Mouse (Mus musculus): ENCODE data around the gene Usp30.

Gene Usp30

DNA sequence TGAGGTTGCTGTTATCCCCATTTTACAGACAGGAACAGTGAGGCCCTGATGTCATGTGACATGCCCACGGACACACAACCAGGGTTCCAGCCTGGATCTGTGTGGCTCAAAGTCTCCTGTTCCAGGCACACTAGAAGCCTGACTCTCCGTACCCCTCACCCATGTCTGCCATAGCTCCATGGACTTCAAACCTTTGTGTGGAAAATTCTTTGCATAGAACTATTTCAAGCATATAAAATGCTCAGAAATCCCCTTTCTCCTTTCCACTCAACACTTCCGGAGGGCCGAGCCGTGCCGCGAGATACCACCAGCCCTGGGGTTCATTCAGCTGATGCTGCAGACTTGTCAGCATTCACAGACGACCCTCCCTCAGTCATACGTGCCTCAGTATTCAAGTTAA is 2.3 kb downstream of the Usp30 start:
- DNase-seq, result no peak

DNA sequence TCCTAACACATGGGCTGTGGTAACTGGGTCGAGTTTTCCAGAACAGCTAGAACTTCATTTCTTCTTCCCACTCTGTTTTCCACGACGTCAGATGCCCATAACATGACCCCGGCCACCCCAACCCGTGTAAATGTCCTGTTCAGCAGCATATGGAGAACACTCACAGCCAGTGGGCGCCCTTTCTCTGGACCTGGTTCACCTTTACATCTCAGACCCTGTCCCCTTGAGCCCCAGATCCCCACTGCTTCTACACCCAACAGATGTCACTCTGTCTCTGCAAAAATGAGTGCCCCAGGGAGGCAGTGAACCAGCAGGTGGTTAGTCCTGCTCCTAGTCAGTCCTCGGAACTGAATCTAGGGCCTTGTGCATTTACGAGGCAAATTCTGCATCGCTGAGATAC is 2.7 kb downstream of the Usp30 start:
- no peak for DNase-seq

DNA sequence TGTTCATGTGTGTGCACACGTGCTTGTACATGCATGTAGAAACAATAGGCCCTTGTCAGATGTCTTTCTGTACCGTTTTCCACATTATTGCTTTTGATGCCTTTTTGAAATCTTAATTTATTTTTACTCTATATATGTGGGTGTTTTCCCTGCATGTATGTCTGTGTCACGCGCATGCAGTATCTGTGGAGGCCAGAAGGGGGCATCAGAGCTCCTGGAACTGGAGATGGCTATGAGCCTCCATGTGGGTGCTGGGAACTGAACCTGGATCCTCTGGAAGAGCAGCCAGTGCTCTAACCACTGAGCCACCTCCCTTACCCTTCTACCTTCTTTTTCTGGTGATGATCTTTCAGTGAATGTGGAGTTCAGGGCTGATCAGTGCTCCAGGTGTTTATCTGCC is 5.6 kb downstream of the Usp30 start:
- no peak for DNase-seq

DNA sequence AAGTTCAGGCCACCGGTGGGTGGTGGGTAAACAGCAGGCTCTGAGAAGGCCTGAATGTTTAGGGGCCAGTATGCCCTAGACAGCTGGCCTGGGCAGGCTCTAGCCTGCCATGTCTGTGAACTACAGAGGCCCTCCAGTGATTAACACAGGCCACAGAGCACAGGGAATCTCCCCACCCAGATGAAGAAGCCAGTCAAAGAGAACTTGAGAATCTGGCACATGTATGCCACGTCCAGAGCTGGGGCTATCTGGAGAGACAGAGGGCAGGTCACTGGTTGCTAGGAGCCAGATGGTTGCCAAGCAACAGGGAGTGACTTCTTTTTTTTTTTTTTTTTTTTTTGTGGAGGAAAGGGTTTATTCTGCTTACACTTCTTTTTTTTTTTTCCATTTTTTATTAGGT is 7.0 kb downstream of the Usp30 start:
- DNase-seq, result no peak

DNA sequence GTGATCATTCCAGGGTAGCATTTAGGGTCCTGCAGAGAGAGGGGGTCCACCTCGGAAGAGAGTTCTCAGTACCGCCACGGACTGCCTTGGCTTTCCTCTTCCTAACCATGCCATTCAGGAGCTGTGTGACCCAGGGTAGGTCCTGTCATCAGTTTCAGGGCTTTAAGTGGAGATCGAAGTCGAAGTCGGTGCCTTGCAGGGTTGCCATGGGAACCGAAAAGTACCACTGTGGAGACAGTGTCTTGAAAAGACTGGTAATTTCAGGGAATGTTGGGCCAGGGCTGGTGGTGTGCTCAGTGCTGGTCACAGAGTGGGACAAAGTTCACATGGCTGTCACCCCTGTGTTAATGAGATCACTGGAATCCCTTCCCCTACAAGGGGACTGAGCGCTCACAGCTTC is 11.7 kb downstream of the Usp30 start:
- DNase-seq, result no peak

DNA sequence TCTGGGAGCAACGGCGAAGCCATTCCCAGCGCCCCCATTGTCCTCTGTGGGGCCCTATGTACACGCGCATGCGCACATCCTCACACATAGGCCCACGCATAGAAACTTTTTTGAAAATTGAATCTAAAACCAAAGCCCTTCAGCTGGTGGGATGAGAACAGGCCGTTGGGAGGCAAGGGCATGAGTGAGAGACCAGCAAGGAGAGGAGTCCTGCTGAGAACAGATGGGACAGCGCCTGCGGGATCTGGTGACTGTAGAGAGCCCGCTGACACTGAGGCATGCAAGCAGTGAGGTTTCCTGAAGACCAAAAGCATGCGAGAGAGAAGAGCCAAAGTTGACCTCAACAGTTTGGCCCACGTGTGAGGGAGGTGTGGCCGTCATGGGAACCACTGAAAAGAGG is 20.2 kb downstream of the Usp30 start:
- peak; percentile 73 for DNase-seq

DNA sequence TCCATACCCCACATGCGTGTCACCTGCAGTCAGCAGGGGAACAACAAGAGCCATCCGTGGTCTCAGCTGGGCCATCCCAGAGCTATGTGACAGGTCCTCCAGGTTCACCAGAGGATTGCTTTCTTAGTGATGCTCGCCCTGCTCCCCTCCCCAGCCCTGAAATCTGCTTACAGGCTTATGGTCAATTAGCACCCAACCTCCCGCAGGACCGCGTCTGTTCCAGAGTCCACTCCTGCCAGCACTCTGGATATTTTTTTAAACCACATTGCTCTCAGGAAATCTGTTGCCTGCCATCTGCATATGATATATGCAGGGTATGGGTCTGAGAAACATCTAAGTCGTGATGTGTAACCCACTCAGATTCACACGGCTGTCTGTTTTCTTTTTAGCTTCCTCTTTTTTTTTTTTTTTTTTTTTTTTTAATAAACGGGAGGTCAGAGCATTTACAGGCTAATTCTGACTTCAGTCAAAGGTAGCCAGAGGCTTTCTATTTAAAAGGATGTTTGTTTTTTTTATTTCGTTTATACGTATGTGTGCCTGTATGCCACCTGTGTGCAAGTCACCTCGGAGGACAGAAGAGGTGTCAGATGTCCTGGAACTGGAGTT is 22.7 kb downstream of the Usp30 start:
- peak; percentile 82 for DNase-seq

DNA sequence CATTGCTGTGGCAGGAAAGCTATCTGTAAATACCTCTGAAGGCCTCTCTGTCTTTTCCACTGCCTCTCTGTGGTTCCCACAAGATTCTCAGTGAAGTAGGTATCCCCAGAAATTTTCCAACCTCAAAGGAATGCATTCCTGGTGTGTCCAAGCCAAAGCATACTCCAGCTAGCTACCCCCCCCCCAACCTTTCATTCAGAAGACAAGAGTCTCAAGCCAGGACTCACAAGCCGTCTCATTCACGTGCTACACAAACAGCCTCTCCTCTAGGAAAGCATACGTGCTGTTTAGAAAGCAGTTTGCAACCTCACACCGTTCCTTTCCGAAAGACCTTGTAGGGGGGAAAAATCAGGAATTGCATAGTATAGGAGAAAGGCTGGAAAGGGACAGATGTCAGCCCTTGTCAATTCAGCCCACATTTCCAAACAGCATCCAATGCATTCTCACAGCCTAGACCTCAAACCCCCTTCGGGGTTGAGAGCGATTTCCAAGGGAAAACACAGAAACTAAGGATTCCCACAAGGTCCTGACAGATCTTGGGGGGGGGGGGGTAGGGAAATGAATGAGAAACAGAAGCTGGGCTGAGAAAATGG is 25.3 kb downstream of the Usp30 start:
- DNase-seq, result peak; percentile 52

DNA sequence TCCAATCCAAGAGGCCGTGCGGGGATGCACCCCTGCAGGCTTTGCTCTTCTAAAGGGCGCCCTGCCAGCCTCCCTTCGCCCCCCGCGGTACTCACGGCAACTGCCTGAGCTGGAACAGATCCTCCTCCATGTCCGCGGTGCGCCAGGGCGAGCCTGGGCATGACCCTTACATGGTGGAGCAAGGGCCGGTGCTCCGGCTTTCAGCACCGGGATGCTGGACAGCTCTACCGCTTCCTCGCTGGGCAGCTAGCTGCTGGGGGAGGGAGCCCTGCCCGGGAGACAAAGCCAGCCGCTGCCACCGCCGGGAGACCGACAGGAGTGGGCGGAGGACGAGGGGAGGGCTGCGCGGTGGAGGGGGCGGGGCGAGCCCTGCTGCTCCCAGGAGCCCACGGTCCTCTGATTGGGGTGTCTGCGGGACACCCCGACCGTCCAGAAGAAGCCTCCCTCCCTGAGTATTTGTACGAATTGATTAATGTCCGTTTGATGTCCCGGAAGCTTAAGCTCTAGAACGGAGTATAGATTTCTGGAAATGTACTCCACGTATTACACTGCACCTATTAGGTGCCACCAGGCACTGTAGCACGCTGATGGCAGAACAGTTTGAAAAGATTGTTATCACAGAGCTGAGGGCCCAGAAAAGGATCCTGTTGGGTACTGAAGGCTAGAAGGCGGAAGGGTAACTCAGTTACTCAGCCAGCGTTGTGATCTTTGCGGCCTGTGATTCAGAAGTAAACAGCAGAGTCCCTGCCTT is 26.0 kb downstream of the Usp30 start, which contains the start of gene Svop:
Svop (minus strand) TSS at position 514 of the 751 bp plus-strand sequence.
- DNase-seq, result peak; percentile 88

DNA sequence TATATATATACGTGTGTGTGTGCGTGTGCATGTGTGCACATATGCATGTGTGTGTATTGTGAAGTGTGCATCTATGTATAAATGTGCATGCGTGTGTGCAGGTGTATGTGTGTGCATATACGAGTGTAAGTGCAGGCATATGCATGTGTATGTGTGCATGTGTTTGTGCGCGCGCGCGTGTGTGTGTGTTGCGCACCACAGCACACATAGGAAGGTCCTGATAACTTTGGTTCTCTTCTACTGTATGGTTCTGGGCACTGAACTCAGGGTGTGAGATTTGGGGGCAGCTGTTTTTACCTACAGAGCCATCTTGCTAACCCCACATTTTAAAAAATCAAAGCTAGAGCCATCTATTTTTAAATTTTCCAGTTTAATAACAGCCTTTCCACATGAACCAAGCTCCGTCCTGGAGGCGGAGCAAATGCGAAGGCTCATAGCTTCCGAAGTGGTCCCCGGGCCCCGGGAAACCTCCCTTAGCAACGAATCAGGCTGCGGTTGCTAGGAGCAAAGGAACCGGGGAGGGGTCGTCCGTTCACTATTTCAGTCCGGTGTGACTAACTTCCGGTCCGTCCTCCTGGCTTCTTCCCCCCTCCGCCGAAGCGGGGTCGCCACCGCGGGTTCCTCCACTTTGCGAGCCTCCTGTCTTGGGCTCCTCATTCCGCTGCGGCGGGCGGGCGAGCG is 34.6 kb downstream of the Usp30 start:
- DNase-seq, result peak; percentile 89

DNA sequence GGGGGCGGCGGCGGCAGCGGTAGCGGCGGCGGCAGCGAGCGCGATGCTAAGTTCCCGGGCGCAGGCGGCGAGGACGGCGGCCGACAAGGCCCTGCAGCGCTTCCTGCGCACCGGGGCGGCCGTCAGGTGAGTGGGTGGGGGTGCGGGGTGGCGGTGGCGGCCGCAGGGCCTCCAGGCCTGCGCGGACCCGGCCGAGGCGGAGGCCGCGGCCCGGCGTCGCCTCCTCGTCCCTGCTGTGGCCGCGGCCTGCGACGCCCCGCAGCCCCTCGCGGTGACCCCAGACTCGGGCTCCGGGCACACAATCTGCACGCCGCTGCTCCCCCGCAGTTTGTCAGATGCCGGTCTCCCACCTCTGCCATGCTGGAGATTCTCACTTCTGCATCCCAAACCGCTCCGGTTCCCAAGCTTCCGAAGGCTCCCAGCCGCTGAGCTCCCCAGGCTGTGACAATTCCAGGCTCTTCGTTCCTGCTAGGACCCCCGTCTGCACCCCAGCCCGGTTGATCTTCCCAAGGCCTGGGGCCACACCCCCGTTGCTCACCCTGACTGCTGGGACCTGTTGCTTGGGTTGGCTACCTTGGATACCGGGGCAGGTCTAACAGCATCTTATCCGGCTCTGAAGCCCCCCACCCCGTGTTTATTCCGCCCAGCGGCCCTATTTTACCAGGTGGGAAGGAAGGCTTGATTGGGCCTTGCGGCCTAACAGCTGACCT is 35.3 kb downstream of the Usp30 start:
- peak; percentile 55 for DNase-seq

DNA sequence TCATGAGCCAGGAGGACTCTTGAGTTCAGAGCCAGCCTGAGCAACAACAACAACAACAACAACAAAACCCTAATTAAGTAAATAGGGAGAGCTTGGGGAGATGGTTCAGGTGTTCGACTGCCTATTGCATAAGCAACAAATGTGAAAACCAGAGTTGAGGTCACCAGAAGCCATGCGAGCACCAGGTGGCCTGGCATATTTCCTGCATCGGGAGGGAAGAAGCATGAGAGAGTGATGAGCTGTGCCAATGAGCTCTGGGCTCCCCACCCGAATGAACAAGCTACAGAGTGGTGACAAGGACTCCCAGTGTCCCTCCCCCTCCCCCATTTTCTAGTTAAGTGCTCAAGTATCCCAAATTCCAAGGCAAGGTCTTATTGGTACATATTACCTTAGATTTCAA is 36.6 kb downstream of the Usp30 start:
- peak; percentile 65 for DNase-seq

DNA sequence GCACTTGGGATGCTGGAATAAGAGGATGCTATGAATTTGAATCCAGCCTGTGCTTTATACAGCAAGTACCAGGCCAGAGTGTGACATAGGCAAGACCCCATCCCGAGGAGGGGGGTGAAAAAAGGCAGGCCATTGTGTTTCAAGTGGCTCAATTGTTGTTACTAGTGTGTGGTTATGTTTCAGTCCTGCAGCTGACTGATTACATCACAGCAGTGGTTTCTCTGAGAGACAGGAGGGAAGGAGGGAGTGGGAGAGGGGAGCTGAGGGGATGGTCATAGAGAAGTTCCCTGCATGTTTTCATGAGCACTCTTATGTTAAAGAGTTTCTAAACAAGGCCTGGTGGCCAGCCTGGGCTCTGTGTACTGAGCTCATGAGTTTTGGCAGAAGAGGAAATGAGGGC is 37.5 kb downstream of the Usp30 start:
- DNase-seq, result peak; percentile 45

DNA sequence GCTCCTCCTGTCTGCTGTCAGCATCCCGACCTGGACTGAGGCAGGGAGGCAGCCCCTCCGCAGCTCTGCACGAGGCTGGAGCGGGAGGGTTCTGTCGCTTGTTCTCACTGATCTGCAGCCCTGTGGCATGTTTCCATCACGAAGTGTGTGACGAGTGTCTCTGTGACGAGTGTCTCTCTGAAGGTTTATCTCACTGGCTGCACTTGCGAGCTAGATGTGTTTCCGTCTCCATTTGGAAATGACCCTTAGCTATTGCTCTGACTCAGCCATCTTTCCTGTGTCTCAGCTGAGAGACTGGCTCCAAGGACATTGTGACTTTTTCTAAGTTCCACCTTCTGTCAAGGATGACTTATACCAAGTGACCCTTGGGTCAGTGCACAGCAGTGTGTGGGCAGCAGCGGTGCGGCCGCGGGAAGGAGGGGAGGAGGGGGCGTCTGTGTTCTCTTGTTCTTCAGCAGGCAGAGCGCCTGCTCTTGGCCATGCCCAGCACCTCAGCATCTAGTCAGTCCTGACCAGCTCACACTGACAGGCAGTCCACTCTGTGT is 41.2 kb downstream of the Usp30 start:
- DNase-seq, result no peak

DNA sequence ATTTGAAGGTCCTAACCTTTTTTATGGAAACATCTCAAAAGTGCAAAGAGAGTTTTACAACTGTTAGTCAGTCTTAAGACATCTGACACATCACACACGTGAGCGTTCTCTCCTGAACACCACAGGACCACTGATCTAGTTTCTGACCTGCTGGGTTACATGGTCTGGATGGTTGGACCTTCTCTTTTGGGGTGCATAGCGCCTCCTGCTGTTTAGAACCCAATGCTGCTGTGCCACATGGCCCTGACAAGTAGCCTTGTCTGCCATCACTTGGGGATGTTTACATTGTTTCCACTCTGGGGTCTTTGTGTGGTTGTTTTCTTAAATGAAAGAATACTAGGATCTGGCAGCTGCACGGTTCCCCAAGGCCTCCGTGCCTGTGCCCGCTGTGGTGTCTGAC is 48.1 kb downstream of the Usp30 start:
- DNase-seq, result no peak

DNA sequence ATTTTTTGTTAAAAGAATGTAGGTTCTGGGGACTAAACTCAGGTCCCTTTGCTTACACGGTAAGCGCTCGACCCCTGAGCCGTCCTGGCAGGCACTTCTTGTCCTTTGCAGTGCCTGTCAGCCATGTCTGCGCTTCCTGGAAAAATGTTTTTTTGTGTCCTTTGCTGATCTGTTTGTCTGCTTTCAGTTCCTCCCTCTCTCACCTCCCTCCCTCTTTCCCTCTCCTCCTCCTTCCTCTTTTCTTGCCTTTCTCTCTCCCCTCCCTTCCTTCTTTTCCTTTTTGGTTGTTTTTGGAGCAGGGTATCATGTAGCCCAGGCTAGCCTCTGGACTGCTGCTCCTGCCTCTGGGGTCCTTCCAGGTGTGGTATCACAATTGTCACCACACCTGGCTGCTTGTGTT is 49.8 kb downstream of the Usp30 start:
- DNase-seq, result no peak

DNA sequence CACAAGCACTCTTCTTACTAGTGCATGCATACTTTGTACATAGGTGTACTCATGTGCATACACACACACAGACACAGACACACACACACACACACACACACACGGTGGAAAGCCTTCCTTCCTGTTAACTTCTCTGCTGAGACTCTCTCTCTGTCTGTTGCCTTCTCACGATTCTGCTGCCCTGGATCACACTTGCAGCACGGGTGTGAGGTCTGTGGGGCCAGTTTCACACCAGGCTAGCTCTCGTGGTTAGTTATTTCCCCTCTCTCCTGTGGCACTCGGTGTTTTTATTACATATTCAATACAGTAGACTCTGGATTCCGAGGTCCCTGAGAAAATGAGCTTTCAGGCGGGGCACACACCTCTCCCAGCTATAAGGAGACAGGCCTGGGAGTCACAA is 51.3 kb downstream of the Usp30 start:
- DNase-seq, result no peak

DNA sequence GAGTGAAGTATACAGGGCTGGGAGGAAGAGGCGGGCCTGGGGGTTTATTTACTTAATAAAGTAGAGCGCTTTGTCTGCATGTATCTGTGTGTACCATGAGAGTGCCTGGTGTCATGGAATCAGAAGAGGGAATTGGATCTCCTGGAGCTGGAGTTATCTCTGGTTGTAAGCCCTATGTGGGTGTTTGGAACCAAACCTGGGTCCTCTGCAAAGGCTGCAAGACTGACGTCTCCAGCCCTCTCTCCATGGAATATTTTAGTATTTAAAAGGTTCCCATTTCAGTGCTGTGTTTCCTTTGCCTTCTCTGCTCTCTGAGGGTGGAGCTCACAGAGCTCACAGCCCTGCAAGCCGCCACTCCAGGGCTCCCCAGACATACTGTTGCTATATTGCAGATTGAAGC is 54.5 kb downstream of the Usp30 start:
- DNase-seq, result no peak

DNA sequence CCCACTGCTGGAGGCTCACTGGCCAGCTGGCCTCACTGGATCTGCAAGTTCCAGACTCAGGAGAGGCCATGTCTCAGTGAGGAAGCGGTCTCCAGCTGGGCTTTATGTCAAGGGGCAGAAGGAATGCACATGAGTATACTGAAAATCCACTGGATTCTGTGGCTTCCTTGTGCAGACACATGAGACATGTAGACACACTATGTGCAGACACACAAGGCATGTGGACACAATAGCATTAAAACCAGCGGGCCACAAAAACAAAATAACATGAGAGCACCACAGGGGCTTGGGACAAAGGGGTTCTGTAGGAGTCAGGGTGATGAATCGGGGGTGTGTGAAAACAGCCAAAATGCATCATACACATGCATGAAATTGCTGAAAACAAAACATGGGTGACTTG is 60.7 kb downstream of the Usp30 start:
- DNase-seq, result no peak

DNA sequence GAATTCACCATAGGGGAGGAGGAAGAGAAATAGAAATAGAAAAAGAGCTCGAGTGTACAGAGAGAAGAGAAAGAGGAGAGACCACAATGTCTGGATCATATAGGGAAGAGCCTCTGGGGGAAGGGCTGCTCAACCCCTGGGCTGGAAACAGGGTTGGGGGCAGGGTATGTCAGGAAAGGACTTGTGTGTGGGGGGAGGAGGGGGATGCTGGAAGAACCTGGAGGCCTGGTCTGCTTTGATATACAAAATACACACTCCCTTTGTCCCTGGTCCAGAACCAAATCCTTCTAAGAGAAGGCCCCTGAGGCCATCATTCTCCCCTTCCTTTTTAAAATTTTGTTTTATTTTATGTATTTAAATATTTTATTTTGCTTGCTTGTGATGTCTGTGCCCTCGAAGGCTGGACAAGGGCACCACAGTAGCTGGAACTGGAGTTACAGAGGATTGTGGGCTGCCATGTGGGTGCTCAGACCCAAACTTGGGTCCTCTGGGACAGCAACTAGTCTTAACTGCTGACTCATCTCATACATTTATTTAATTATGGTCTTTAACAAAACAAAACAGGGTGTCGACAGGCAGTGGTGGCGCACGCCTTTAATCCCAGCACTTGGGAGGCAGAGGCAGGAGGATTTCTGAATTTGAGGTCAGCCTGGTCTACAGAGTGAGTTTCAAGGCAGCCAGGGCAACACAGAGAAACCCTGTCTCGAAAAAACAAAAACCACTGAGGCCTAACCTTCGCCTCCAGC is 61.4 kb downstream of the Usp30 start:
- no peak for DNase-seq

DNA sequence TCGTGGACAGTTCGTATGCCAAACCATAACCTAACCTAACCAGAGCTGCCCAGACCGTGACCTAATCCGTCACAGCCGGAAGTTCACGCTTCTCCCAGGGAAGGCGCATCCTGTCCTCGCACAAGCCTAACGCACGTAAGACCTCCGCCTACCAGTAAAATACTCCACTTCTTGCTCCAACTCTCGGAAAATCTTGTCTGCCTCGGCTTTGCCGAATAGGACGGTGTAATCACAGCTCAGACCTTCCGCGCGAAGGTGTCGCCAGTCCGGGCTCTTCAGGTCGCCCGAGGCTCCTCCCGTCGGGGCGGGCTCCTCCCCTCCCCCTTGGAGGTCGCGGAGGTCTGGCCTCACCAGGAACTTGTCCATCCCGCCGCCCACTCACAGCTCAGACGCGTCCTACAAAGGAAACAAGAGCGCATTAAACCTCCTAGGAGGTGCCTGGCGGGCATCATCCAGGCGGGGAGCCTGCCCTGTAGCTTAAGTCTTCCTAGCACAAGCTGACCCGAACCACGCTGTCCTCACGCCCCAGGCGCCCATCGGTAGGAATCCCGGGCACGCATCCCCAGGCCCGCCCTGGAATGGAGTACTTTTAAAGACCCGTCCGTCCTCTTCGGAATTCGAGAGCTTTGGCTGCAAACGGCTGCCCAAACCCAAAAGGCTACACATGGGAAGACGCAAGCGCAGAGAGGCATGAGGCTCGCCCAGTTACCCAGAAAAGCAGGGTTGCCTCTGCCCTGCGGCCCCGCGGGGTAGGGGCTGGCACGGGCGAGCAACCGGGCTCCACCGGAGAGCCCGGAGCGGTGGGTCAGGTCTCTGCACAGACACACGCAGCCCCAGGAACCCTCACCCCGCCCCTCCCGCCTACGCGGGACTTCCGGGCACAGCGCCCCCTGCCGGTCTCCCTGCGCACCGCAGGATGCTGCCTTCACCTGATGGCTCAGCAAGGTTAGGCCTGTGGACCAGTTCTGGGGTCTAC is 62.4 kb downstream of the Usp30 start, which contains the start of gene Alkbh2:
Alkbh2 (minus strand) TSS at position 845 of the 976 bp plus-strand sequence.
- DNase-seq, result peak; percentile 84
